Mouse (Mus musculus) lung, embryonic 16.5 days (tissue): Measurements from ENCODE around the gene Fads6. TPM values are rescaled to one million over a fixed set of nuclear protein-coding genes. Genes with fewer than 3 reads are reported as not detected.
A peak's percentile ranks its signal among the peaks of the same experiment; 100 is the strongest.

Experiments
- ATAC-seq: fragments of 200-750 bp; cut with Nextera tagmentation; 2 replicates; pipeline ENCODE4 v1.8.0; 2017; ENCODE audit warnings: low read depth, mild to moderate bottlenecking, moderate library complexity
- H3K27ac ChIP-seq: fragments of 300-500 bp; sonication (generic); 2 replicates; pipeline ENCODE4 v1.5.1; 2014; ENCODE audit warnings: mild to moderate bottlenecking, control low read depth, low read length
- H3K27me3 ChIP-seq: fragments of 300-500 bp; sonication (generic); 2 replicates; pipeline ENCODE4 v1.6.1; 2014; ENCODE audit warnings: low read depth, low read length, mixed read lengths; ENCODE audit not compliant: control insufficient read depth, insufficient read depth
- H3K36me3 ChIP-seq: fragments of 300-500 bp; sonication (generic); 2 replicates; pipeline ENCODE4 v1.6.1; 2014; ENCODE audit warnings: low read length; ENCODE audit not compliant: control insufficient read depth, insufficient read depth
- H3K4me1 ChIP-seq: fragments of 300-500 bp; sonication (generic); replicated peaks from 2 replicates; pipeline ENCODE4 v1.6.1; 2014; ENCODE audit warnings: low read length, mixed read lengths; ENCODE audit not compliant: control insufficient read depth, insufficient read depth
- H3K4me2 ChIP-seq: fragments of 300-500 bp; sonication (generic); 2 replicates; pipeline ENCODE4 v1.6.1; 2014; ENCODE audit warnings: low read depth, low read length, control low read depth
- H3K4me3 ChIP-seq: fragments of 300-500 bp; sonication (generic); 2 replicates; pipeline ENCODE4 v1.5.1; 2014; ENCODE audit warnings: mild to moderate bottlenecking, low read length, control low read depth
- H3K9ac ChIP-seq: fragments of 300-500 bp; sonication (generic); 2 replicates; pipeline ENCODE4 v1.6.1; 2014; ENCODE audit warnings: low read length, control low read depth
- H3K9me3 ChIP-seq: fragments of 300-500 bp; sonication (generic); 2 replicates; pipeline ENCODE4 v1.6.1; 2016; ENCODE audit warnings: low read length; ENCODE audit not compliant: control insufficient read depth
- WGBS: fragments of 180-500 bp; shearing (Covaris S2); extraction: QIAGEN DNeasy Blood & Tissue Kit; methylation state at CpG from one replicate; pipeline ENCODE4 v1.1.7; 2014; 5-methylcytosine and 5-hydroxymethylcytosine counted together
- polyA plus RNA-seq: library from polyadenylated mRNA; unstranded; fragments of >200 nt; fragmentation: Nextera tagmentation; extraction: Ambion mirVana; gene quantifications from 2 replicates; pipeline ENCODE4 v1.2.1, GENCODE M21; 2015

Fads6 gene
- polyA plus RNA-seq, 1 experiment from 2014 or later: 0.30 TPM

- no peak for ATAC-seq
- no peaks in the 10 kb centered on the region for H3K9me3 ChIP-seq
- peaks cover 10% of the 10 kb centered on the region for H3K4me1 ChIP-seq
- H3K36me3 ChIP-seq: no peaks in the 10 kb centered on the region
- no peaks in the 10 kb centered on the region for H3K27me3 ChIP-seq
- H3K4me3 ChIP-seq: no peak overlapping the region
- WGBS: 77% methylated on average over 6 of the region's 6 CpGs
- no peak overlapping the region for H3K4me2 ChIP-seq
- H3K27ac ChIP-seq: no peak overlapping the region
- H3K9ac ChIP-seq: no peak overlapping the region
Observed at GRCm38 (mm10) chr11:115275509-115275908, 22.0 kb downstream of the Fads6 start.

- no peak for ATAC-seq
- no peak overlapping the region for H3K4me3 ChIP-seq
- no peak overlapping the region for H3K27ac ChIP-seq
- no peaks in the 10 kb centered on the region for H3K9me3 ChIP-seq
- H3K36me3 ChIP-seq: no peaks in the 10 kb centered on the region
- 86% methylated on average over 6 of the region's 6 CpGs for WGBS
- peaks cover 10% of the 10 kb centered on the region for H3K4me1 ChIP-seq
- H3K9ac ChIP-seq: no peak overlapping the region
- H3K4me2 ChIP-seq: no peak overlapping the region
- no peaks in the 10 kb centered on the region for H3K27me3 ChIP-seq
Observed at GRCm38 (mm10) chr11:115274771-115275170, 22.7 kb downstream of the Fads6 start.

- Histone ChIP-seq H3K36me3 (no peaks in the 10 kb centered on the region), H3K27me3 (no peaks in the 10 kb centered on the region), H3K9me3 (no peaks in the 10 kb centered on the region), H3K4me2 (no peak overlapping the region), H3K4me3 (no peak overlapping the region), H3K27ac (no peak overlapping the region), H3K9ac (no peak overlapping the region), H3K4me1 (peaks cover 10% of the 10 kb centered on the region)
- no peak for ATAC-seq
- WGBS: 78% methylated on average over 7 of the region's 7 CpGs
Observed at GRCm38 (mm10) chr11:115274178-115274577, 23.3 kb downstream of the Fads6 start.

GRCm38 (mm10) chr11:115273735-115274134 is 23.7 kb downstream of the Fads6 start:
- H3K4me1 ChIP-seq: peaks cover 10% of the 10 kb centered on the region
- H3K4me3 ChIP-seq: no peak overlapping the region
- no peak overlapping the region for H3K9ac ChIP-seq
- H3K36me3 ChIP-seq: no peaks in the 10 kb centered on the region
- H3K9me3 ChIP-seq: no peaks in the 10 kb centered on the region
- 39% methylated on average over 7 of the region's 7 CpGs for WGBS
- peaks cover 2% of the 10 kb centered on the region for H3K27me3 ChIP-seq
- no peak for ATAC-seq
- H3K27ac ChIP-seq: no peak overlapping the region
- no peak overlapping the region for H3K4me2 ChIP-seq

GRCm38 (mm10) chr11:115272894-115273498 is 24.5 kb downstream of the Fads6 start:
- Histone ChIP-seq H3K9me3 (no peaks in the 10 kb centered on the region), H3K9ac (no peak overlapping the region)
- 69% methylated on average over 10 of the region's 10 CpGs for WGBS

GRCm38 (mm10) chr11:115271481-115271880 is 26.0 kb downstream of the Fads6 start:
- WGBS: 54% methylated on average over 10 of the region's 10 CpGs
- ATAC-seq: no peak

More at GRCm38 (mm10) chr11:115272894-115273498, 24.5 kb downstream of the Fads6 start:
- no peak for ATAC-seq
- Histone ChIP-seq H3K4me2 (no peak overlapping the region), H3K27me3 (peaks cover 10% of the 10 kb centered on the region), H3K4me3 (no peak overlapping the region), H3K4me1 (peaks cover 10% of the 10 kb centered on the region), H3K27ac (no peak overlapping the region), H3K36me3 (no peaks in the 10 kb centered on the region)

GRCm38 (mm10) chr11:115271052-115271451 is 26.4 kb downstream of the Fads6 start:
- 65% methylated on average over 9 of the region's 9 CpGs for WGBS
- ATAC-seq: no peak
- no peaks in the 10 kb centered on the region for H3K36me3 ChIP-seq
- no peak overlapping the region for H3K4me2 ChIP-seq
- peaks cover 29% of the 10 kb centered on the region for H3K27me3 ChIP-seq
- H3K4me1 ChIP-seq: peaks cover 6% of the 10 kb centered on the region; the same call in 1 of the 2 replicates
- no peak overlapping the region for H3K9ac ChIP-seq
- H3K9me3 ChIP-seq: no peaks in the 10 kb centered on the region
- no peak overlapping the region for H3K4me3 ChIP-seq
- H3K27ac ChIP-seq: no peak overlapping the region

More at GRCm38 (mm10) chr11:115271481-115271880, 26.0 kb downstream of the Fads6 start:
- Histone ChIP-seq H3K9me3 (no peaks in the 10 kb centered on the region), H3K9ac (no peak overlapping the region), H3K36me3 (no peaks in the 10 kb centered on the region), H3K4me3 (no peak overlapping the region), H3K27ac (no peak overlapping the region), H3K4me1 (peaks cover 10% of the 10 kb centered on the region), H3K4me2 (no peak overlapping the region), H3K27me3 (peaks cover 25% of the 10 kb centered on the region)

- H3K4me2 ChIP-seq: no peak overlapping the region
- H3K9me3 ChIP-seq: no peaks in the 10 kb centered on the region
- WGBS: 23% methylated on average over 19 of the region's 19 CpGs
- peaks cover 4% of the 10 kb centered on the region; the same call in 1 of the 2 replicates for H3K4me1 ChIP-seq
- H3K9ac ChIP-seq: no peak overlapping the region
- no peaks in the 10 kb centered on the region for H3K36me3 ChIP-seq
- peaks cover 37% of the 10 kb centered on the region for H3K27me3 ChIP-seq
- no peak overlapping the region for H3K27ac ChIP-seq
- no peak overlapping the region for H3K4me3 ChIP-seq
- ATAC-seq: peak; percentile 18; the same call in 1 of the 2 replicates
Observed at GRCm38 (mm10) chr11:115270148-115270861, 27.2 kb downstream of the Fads6 start.

GRCm38 (mm10) chr11:115269330-115270066 is 28.0 kb downstream of the Fads6 start:
- Histone ChIP-seq H3K36me3 (no peaks in the 10 kb centered on the region), H3K4me3 (no peak overlapping the region), H3K9me3 (no peaks in the 10 kb centered on the region), H3K27me3 (peaks cover 45% of the 10 kb centered on the region), H3K27ac (no peak overlapping the region), H3K4me2 (no peak overlapping the region), H3K9ac (no peak overlapping the region), H3K4me1 (peaks cover 4% of the 10 kb centered on the region; the same call in 1 of the 2 replicates)
- no peak for ATAC-seq
- 88% methylated on average over 27 of the region's 27 CpGs for WGBS
